Mouse (Mus musculus): Measurements from ENCODE around the gene Itpa. TPM values are rescaled to one million over a fixed set of nuclear protein-coding genes. Genes with fewer than 3 reads are reported as not detected.

Gene Itpa
- polyA plus RNA-seq, 1 experiment from 2014 or later, result 134 TPM

DNA sequence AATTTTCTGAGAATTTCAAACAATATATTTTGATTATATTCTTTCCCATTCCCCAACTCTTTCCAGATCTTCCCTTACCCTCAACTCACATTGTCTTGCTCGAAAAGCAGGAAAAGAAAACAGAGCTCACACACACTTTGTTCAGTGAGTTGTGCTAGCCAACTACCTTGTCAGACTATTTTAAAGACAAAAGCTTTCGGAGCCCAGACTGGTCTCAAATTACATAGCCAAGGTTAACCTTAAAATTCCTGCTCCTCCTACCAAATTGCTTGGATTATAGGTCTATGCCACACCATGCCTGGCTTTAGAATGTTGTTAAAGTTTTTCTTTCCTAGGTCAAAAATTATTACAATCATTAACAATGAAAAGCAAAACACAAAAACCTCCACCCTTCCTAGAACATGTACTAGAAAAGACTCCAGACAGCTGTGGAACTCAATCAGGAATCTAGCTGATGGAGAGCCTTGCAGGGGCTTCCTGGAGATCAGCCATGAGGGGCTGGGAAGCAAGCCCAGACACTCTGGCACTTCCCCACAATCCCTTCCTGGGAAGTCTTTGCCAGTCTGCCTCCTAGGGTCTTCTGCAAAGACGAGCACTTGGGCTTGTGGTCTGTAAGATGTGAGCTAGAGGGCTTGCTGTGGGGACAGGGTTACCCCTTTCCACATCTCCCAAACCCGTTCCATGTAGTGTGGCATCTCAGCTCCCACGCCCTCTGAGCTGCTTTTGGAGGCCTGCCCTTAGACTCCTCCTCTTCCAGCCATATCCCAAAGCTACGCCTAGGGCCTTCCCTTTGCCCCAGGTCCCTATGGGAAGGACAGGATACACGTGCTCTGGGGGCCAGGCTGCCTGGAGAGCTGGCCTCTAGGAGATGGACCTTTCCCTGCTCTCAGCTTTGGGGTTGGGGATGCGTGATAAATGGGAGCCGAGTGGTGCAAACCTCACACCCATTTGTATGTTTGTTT, 36.9 kb downstream of the Itpa start:
- ATAC-seq (ENCODE audit: low read depth), result no peak
- H3K27ac ChIP-seq (replicated peaks), result no peak overlapping the region

GRCm38 (mm10) chr2:130705178-130705577, 37.8 kb downstream of the Itpa start:
- H3K4me3 ChIP-seq, result no peak overlapping the region
- 74% methylated on average over 6 of the region's 6 CpGs for WGBS
- no peak overlapping the region for H3K27ac ChIP-seq (replicated peaks)
- no peak overlapping the region for H3K4me2 ChIP-seq
- ATAC-seq (ENCODE audit: low read depth), result no peak
- H3K9ac ChIP-seq, result no peak overlapping the region
- no peaks in the 10 kb centered on the region for H3K9me3 ChIP-seq
- H3K36me3 ChIP-seq, result peaks cover 48% of the 10 kb centered on the region
- no peaks in the 10 kb centered on the region for H3K27me3 ChIP-seq
- H3K4me1 ChIP-seq (replicated peaks), result no peaks in the 10 kb centered on the region

More for the DNA sequence above, 36.9 kb downstream of the Itpa start:
- H3K4me2 ChIP-seq, result no peak overlapping the region
- peaks cover 8% of the 10 kb centered on the region; the same call in 1 of the 2 replicates for H3K27me3 ChIP-seq
- H3K9ac ChIP-seq, result no peak overlapping the region
- H3K9me3 ChIP-seq, result no peaks in the 10 kb centered on the region
- no peak overlapping the region for H3K4me3 ChIP-seq
- 68% methylated on average over 9 of the region's 9 CpGs for WGBS
- no peaks in the 10 kb centered on the region for H3K4me1 ChIP-seq (replicated peaks)
- peaks cover 40% of the 10 kb centered on the region for H3K36me3 ChIP-seq

- Histone ChIP-seq H3K36me3 (peaks cover 62% of the 10 kb centered on the region), H3K4me2 (no peak overlapping the region), H3K4me1 (replicated peaks) (no peaks in the 10 kb centered on the region), H3K9me3 (no peaks in the 10 kb centered on the region), H3K9ac (no peak overlapping the region), H3K4me3 (no peak overlapping the region), H3K27ac (replicated peaks) (no peak overlapping the region), H3K27me3 (no peaks in the 10 kb centered on the region)
- ATAC-seq (ENCODE audit: low read depth), result no peak
- WGBS, result 76% methylated on average over 4 of the region's 4 CpGs
Observed at GRCm38 (mm10) chr2:130706602-130707001, 39.2 kb downstream of the Itpa start.

- Histone ChIP-seq H3K27ac (replicated peaks) (no peak overlapping the region), H3K9me3 (no peaks in the 10 kb centered on the region), H3K27me3 (no peaks in the 10 kb centered on the region), H3K4me2 (no peak overlapping the region), H3K36me3 (peaks cover 67% of the 10 kb centered on the region), H3K4me1 (replicated peaks) (no peaks in the 10 kb centered on the region), H3K9ac (no peak overlapping the region), H3K4me3 (no peak overlapping the region)
- no peak for ATAC-seq (ENCODE audit: low read depth)
- 82% methylated on average over 10 of the region's 10 CpGs for WGBS
Observed at GRCm38 (mm10) chr2:130707057-130707456, 39.6 kb downstream of the Itpa start.

DNA sequence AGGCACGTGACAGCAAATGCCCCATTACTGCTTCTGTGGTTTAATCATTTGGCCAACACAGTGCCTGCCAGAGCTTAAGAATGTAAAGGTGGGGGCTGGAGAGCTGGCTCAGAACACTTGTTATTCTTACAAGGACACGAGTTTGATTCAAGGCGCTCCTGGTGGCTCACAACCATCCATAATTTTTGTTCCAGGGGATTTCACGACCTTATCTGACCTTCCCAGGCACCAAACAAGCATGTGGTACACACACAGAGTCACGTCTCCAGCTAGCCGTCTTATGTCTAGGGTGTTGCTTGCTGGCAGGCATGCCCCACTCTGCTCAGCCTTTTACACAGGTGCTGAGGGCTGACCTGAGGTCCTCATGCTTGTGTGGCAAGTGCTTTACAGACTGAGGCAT, 50.5 kb downstream of the Itpa start:
- no peak overlapping the region for H3K9ac ChIP-seq
- ATAC-seq (ENCODE audit: low read depth), result no peak
- no peak overlapping the region for H3K4me3 ChIP-seq
- H3K4me2 ChIP-seq, result no peak overlapping the region
- peaks cover 95% of the 10 kb centered on the region for H3K36me3 ChIP-seq
- no peaks in the 10 kb centered on the region for H3K9me3 ChIP-seq
- no peaks in the 10 kb centered on the region for H3K4me1 ChIP-seq (replicated peaks)
- 86% methylated on average over 6 of the region's 6 CpGs for WGBS
- H3K27ac ChIP-seq (replicated peaks), result no peak overlapping the region
- no peaks in the 10 kb centered on the region for H3K27me3 ChIP-seq

DNA sequence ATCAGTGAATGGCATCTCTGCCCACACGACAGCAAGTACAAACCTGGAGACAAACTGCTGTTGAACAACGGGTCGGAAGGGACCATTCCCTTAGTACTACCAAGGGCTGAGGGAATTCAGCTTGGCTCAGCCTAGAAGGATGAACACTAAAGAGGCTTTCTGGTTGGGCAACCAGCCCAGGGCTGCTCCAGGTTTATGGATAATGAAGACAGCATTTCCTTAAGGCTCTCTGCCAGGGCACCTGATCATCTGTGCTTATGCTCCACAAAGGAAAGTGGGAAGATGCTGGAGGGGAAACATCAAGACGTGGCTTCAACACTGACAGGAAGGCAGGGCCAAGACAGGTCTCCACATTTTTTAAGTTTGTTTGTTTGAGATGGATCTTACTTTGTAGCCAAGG, 57.0 kb downstream of the Itpa start:
- no peaks in the 10 kb centered on the region for H3K4me1 ChIP-seq (replicated peaks)
- peaks cover 97% of the 10 kb centered on the region for H3K36me3 ChIP-seq
- no peak overlapping the region for H3K27ac ChIP-seq (replicated peaks)
- H3K27me3 ChIP-seq, result no peaks in the 10 kb centered on the region
- no peak for ATAC-seq (ENCODE audit: low read depth)
- H3K4me2 ChIP-seq, result no peak overlapping the region
- no peak overlapping the region for H3K4me3 ChIP-seq
- no peak overlapping the region for H3K9ac ChIP-seq
- 81% methylated on average over 4 of the region's 4 CpGs for WGBS
- H3K9me3 ChIP-seq, result no peaks in the 10 kb centered on the region

GRCm38 (mm10) chr2:130727752-130728151, 60.3 kb downstream of the Itpa start:
- Histone ChIP-seq H3K4me2 (no peak overlapping the region), H3K27me3 (no peaks in the 10 kb centered on the region), H3K36me3 (peaks cover 100% of the 10 kb centered on the region), H3K9ac (no peak overlapping the region), H3K4me3 (no peak overlapping the region), H3K27ac (replicated peaks) (no peak overlapping the region), H3K4me1 (replicated peaks) (no peaks in the 10 kb centered on the region), H3K9me3 (no peaks in the 10 kb centered on the region)
- ATAC-seq (ENCODE audit: low read depth), result no peak
- 87% methylated on average over 1 of the region's 1 CpGs for WGBS

- Histone ChIP-seq H3K9ac (no peak overlapping the region), H3K4me3 (no peak overlapping the region), H3K4me2 (no peak overlapping the region), H3K9me3 (no peaks in the 10 kb centered on the region), H3K27ac (replicated peaks) (no peak overlapping the region), H3K4me1 (replicated peaks) (no peaks in the 10 kb centered on the region), H3K36me3 (peaks cover 100% of the 10 kb centered on the region), H3K27me3 (no peaks in the 10 kb centered on the region)
- ATAC-seq (ENCODE audit: low read depth), result no peak
- WGBS, result 95% methylated on average over 2 of the region's 2 CpGs
Observed at GRCm38 (mm10) chr2:130728906-130729585, 61.6 kb downstream of the Itpa start.

DNA sequence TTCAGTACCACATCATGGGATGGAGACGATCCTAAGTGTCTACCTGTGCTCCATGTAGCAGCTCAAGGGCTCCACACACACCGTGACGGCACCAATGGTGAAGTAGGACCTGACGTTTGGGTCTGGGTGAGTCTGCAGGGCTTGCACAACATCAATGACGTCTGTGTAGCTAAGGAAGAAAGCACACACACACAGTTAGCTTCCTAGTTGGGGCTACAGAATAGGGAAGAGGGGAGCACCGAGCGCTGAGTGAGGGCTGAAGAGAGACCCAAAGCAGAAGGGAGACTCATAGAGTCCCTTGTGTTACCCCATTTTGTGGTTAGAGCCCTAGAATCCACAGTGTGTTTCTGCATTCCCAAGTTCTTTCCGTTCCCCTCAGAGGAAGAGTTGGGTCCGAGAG, 63.3 kb downstream of the Itpa start:
- 91% methylated on average over 9 of the region's 9 CpGs for WGBS
- ATAC-seq (ENCODE audit: low read depth), result no peak

More for the DNA sequence above, 63.3 kb downstream of the Itpa start:
- Histone ChIP-seq H3K27ac (replicated peaks) (no peak overlapping the region), H3K27me3 (no peaks in the 10 kb centered on the region), H3K4me1 (replicated peaks) (no peaks in the 10 kb centered on the region), H3K9me3 (no peaks in the 10 kb centered on the region), H3K4me2 (no peak overlapping the region), H3K9ac (no peak overlapping the region), H3K4me3 (no peak overlapping the region), H3K36me3 (peaks cover 100% of the 10 kb centered on the region)

Other genes with a start within 250 kb of the Itpa start
- gene Vps16, start 243.3 kb upstream of the Itpa start, polyA plus RNA-seq (2015; fragmentation: Nextera tagmentation; extraction: Ambion mirVana), result 98.2 and 103 TPM in 2 replicates
- 10.2 and 11.7 TPM in 2 replicates for gene Pced1a, start 242.9 kb upstream of the Itpa start, polyA plus RNA-seq (2015; fragmentation: Nextera tagmentation; extraction: Ambion mirVana)
- 123 and 131 TPM in 2 replicates for gene Ptpra, start 217.3 kb upstream of the Itpa start, polyA plus RNA-seq (2015; fragmentation: Nextera tagmentation; extraction: Ambion mirVana)
- gene Mrps26, start 103.9 kb upstream of the Itpa start, polyA plus RNA-seq (2015; fragmentation: Nextera tagmentation; extraction: Ambion mirVana), result 77.4 and 87.0 TPM in 2 replicates
- not detected in 2 replicates for gene Oxt, start 91.4 kb upstream of the Itpa start, polyA plus RNA-seq (2015; fragmentation: Nextera tagmentation; extraction: Ambion mirVana)
- 0.36 TPM in 1 of 2 replicates, not detected in the other for gene Avp, start 85.1 kb upstream of the Itpa start, polyA plus RNA-seq (2015; fragmentation: Nextera tagmentation; extraction: Ambion mirVana)
- 13.1 and 13.8 TPM in 2 replicates for gene Fastkd5, start 37.6 kb upstream of the Itpa start, polyA plus RNA-seq (2015; fragmentation: Nextera tagmentation; extraction: Ambion mirVana)
- gene Ubox5, start 37.6 kb upstream of the Itpa start, polyA plus RNA-seq (2015; fragmentation: Nextera tagmentation; extraction: Ambion mirVana), result 10.8 and 12.4 TPM in 2 replicates
- 10.5 and 10.7 TPM in 2 replicates for gene Lzts3, start 24.8 kb upstream of the Itpa start, polyA plus RNA-seq (2015; fragmentation: Nextera tagmentation; extraction: Ambion mirVana)
- gene Ddrgk1, start 3.0 kb upstream of the Itpa start, polyA plus RNA-seq (2015; fragmentation: Nextera tagmentation; extraction: Ambion mirVana), result 64.6 and 72.3 TPM in 2 replicates
- gene Slc4a11, start 29.9 kb downstream of the Itpa start, polyA plus RNA-seq (2015; fragmentation: Nextera tagmentation; extraction: Ambion mirVana), result 0.56 and 0.74 TPM in 2 replicates
- gene 4930402H24Rik, start 238.8 kb downstream of the Itpa start, polyA plus RNA-seq (2015; fragmentation: Nextera tagmentation; extraction: Ambion mirVana), result 96.5 and 102 TPM in 2 replicates
- gene Atrn, start 238.9 kb downstream of the Itpa start, polyA plus RNA-seq (2015; fragmentation: Nextera tagmentation; extraction: Ambion mirVana), result 11.7 and 12.3 TPM in 2 replicates